Mouse (Mus musculus) spleen, adult 2 months (tissue): ENCODE results near the gene Arfgap1. TPM values are rescaled to one million over a fixed set of nuclear protein-coding genes. Genes with fewer than 3 reads are reported as not detected.
A peak's percentile ranks its signal among the peaks of the same experiment; 100 is the strongest.

ENCODE experiments used
- DNase-seq, 2 experiments: peaks; one replicate each; pipeline versions ENCODE4 v3.0.0 to v3.0.0-alpha.2; 2012 to 2021; ENCODE audit warnings: low spot score in 2 of 2, low read depth in 1 of 2
- H3K27ac ChIP-seq: fragments of 200-500 bp; 2 replicates; pipeline ENCODE4 v1.5.1; 2012; ENCODE audit warnings: low read length, inconsistent platforms; ENCODE audit not compliant: insufficient read depth
- H3K27me3 ChIP-seq: fragments of 200-500 bp; 2 replicates; pipeline ENCODE4 v1.6.1; 2012; ENCODE audit warnings: mild to moderate bottlenecking, moderate library complexity, low read length, inconsistent platforms; ENCODE audit not compliant: control insufficient read depth, insufficient read depth
- H3K36me3 ChIP-seq: fragments of 200-500 bp; 2 replicates; pipeline ENCODE4 v1.6.1; 2012; ENCODE audit warnings: mild to moderate bottlenecking, low read length, inconsistent platforms; ENCODE audit not compliant: control insufficient read depth, insufficient read depth
- H3K4me1 ChIP-seq: fragments of 200-500 bp; 2 replicates; pipeline ENCODE4 v1.6.1; 2011; ENCODE audit warnings: inconsistent platforms; ENCODE audit not compliant: control insufficient read depth, insufficient read depth, insufficient read length
- H3K4me3 ChIP-seq: fragments of 200-500 bp; 2 replicates; pipeline ENCODE4 v1.5.1; 2011; ENCODE audit warnings: mild to moderate bottlenecking, inconsistent platforms; ENCODE audit not compliant: insufficient read depth, insufficient read length; ENCODE audit errors: extremely low read depth
- CTCF ChIP-seq: fragments of 200-500 bp; IDR thresholded peaks from 2 replicates; pipeline ENCODE4 v1.5.1; 2011; ENCODE audit warnings: mild to moderate bottlenecking, inconsistent platforms; ENCODE audit not compliant: insufficient read depth, insufficient read length, insufficient replicate concordance; ENCODE audit errors: extremely low read depth
- POLR2A ChIP-seq: fragments of 200-500 bp; IDR thresholded peaks from 2 replicates; pipeline ENCODE4 v1.6.1; 2011; ENCODE audit warnings: low read depth, low read length, inconsistent platforms
- WGBS: fragments of 180-500 bp; shearing (Covaris S2); methylation state at CpG from one replicate; pipeline ENCODE4 v1.1.7; 2018; 5-methylcytosine and 5-hydroxymethylcytosine counted together
- polyA plus RNA-seq: library from polyadenylated mRNA; depleted of rRNA; stranded (reverse); fragments of >200 nt; gene quantifications from 2 replicates; pipeline ENCODE4 v1.2.3, GENCODE M21; 2012; rRNA removed

Arfgap1 gene
- 33.9 and 34.8 TPM in 2 replicates for polyA plus RNA-seq

GRCm38 (mm10) chr2:180967010-180967763 lies at the start of gene Arfgap1:
Gene Arfgap1, plus strand, starts transcription at chr2:180967225.
- H3K4me1 ChIP-seq = peaks cover 9% of the 10 kb centered on the region; the same call in 1 of the 2 replicates
- DNase-seq = peak; percentile 73 to 87
- peak within 1 kb of the TSS; percentile 93 for H3K4me3 ChIP-seq
- TF ChIP-seq POLR2A = peak; percentile 76
- no peak for TF ChIP-seq CTCF
- H3K36me3 ChIP-seq = peaks cover 14% of the 10 kb centered on the region
- WGBS = under 1% methylated on average over 57 of the region's 57 CpGs
- H3K27ac ChIP-seq = peak within 1 kb of the TSS; percentile 95
- no peaks in the 10 kb centered on the region for H3K27me3 ChIP-seq

GRCm38 (mm10) chr2:180919913-180920809 lies 46.9 kb upstream of the Arfgap1 start:
- H3K4me1 ChIP-seq = peaks cover 2% of the 10 kb centered on the region; the same call in 1 of the 2 replicates
- TF ChIP-seq POLR2A = no peak
- TF ChIP-seq CTCF = no peak
- peaks cover 6% of the 10 kb centered on the region for H3K36me3 ChIP-seq
- H3K27ac ChIP-seq = peak overlapping the region; percentile 53
- H3K27me3 ChIP-seq = no peaks in the 10 kb centered on the region
- peak in 1 of 2 experiments; percentile 29 for DNase-seq
- 1% methylated on average over 61 of the region's 61 CpGs for WGBS
- peak overlapping the region; percentile 98 for H3K4me3 ChIP-seq

GRCm38 (mm10) chr2:180920810-180921400 lies 46.1 kb upstream of the Arfgap1 start, which contains the start of gene Ythdf1:
Gene Ythdf1, minus strand, starts transcription at chr2:180920949.
- peak within 1 kb of the TSS; percentile 53 for H3K27ac ChIP-seq
- H3K27me3 ChIP-seq = no peaks in the 10 kb centered on the region
- WGBS = under 1% methylated on average over 51 of the region's 56 CpGs
- H3K36me3 ChIP-seq = peaks cover 4% of the 10 kb centered on the region
- peak; percentile 91 to 96 for DNase-seq
- H3K4me3 ChIP-seq = peak within 1 kb of the TSS; percentile 98
- TF ChIP-seq POLR2A = peak; percentile 43; the same call in 1 of the 2 replicates
- no peak for TF ChIP-seq CTCF
- peaks cover 2% of the 10 kb centered on the region; the same call in 1 of the 2 replicates for H3K4me1 ChIP-seq

- no peak for TF ChIP-seq POLR2A
- TF ChIP-seq CTCF = no peak
- Histone ChIP-seq H3K27me3 (no peaks in the 10 kb centered on the region), H3K27ac (no peak overlapping the region), H3K4me3 (no peak overlapping the region), H3K36me3 (peaks cover 1% of the 10 kb centered on the region; the same call in 1 of the 2 replicates), H3K4me1 (peaks cover 2% of the 10 kb centered on the region; the same call in 1 of the 2 replicates)
- no peak for DNase-seq
- 93% methylated on average over 6 of the region's 6 CpGs for WGBS
Observed at GRCm38 (mm10) chr2:180922739-180923138, 44.3 kb upstream of the Arfgap1 start.

- Histone ChIP-seq H3K27ac (no peak overlapping the region), H3K36me3 (no peaks in the 10 kb centered on the region), H3K27me3 (no peaks in the 10 kb centered on the region), H3K4me3 (no peak overlapping the region), H3K4me1 (no peaks in the 10 kb centered on the region)
- DNase-seq = peak in 1 of 2 experiments; percentile 61
- TF ChIP-seq POLR2A (no peak), CTCF (peak; percentile 88; the same call in 1 of the 2 replicates)
- 5% methylated on average over 4 of the region's 4 CpGs for WGBS
Observed at GRCm38 (mm10) chr2:180925176-180925575, 41.8 kb upstream of the Arfgap1 start.

- H3K4me1 ChIP-seq = no peaks in the 10 kb centered on the region
- no peak for DNase-seq
- H3K4me3 ChIP-seq = no peak within 1 kb of the TSS
- WGBS = 71% methylated on average over 4 of the region's 4 CpGs
- H3K27me3 ChIP-seq = no peaks in the 10 kb centered on the region
- no peaks in the 10 kb centered on the region for H3K36me3 ChIP-seq
- no peak within 1 kb of the TSS for H3K27ac ChIP-seq
- TF ChIP-seq POLR2A (no peak), CTCF (no peak)
Observed at GRCm38 (mm10) chr2:180928723-180929122, 38.3 kb upstream of the Arfgap1 start, which contains the start of gene Birc7. Gene Birc7, plus strand, starts transcription at chr2:180929023.
